Mouse (Mus musculus): ENCODE results near the gene Usp28. TPM values are rescaled to one million over a fixed set of nuclear protein-coding genes. Genes with fewer than 3 reads are reported as not detected.
A peak's percentile ranks its signal among the peaks of the same experiment; 100 is the strongest.

The Usp28 gene
- polyA plus RNA-seq (2015; fragmentation: Nextera tagmentation; extraction: Ambion mirVana) = 17.1 and 19.6 TPM in 2 replicates

GRCm38 (mm10) chr9:48984845-48985707 is at the start of gene Usp28:
Usp28 (plus strand) TSS chr9:48985375.
- no peaks in the 10 kb centered on the region for H3K27me3 ChIP-seq (replicated peaks; ENCODE audit: control insufficient read depth, insufficient read depth, low read length)

GRCm38 (mm10) chr9:48942349-48942748 is 42.8 kb upstream of the Usp28 start:
- H3K27ac ChIP-seq (ENCODE audit: low read length) = no peak overlapping the region
- H3K4me3 ChIP-seq (ENCODE audit: low read length) = no peak overlapping the region
- H3K9ac ChIP-seq (ENCODE audit: low read depth, low read length) = no peak overlapping the region
- no peak overlapping the region for H3K4me2 ChIP-seq (ENCODE audit: low read depth, low read length)
- H3K9me3 ChIP-seq (ENCODE audit: control insufficient read depth, low read length) = no peaks in the 10 kb centered on the region
- no peaks in the 10 kb centered on the region for H3K27me3 ChIP-seq (replicated peaks; ENCODE audit: control insufficient read depth, insufficient read depth, low read length)
- ATAC-seq = no peak
- 74% methylated on average over 1 of the region's 1 CpGs for WGBS
- H3K36me3 ChIP-seq (ENCODE audit: control insufficient read depth, insufficient read depth, low read length) = no peaks in the 10 kb centered on the region
- H3K4me1 ChIP-seq (ENCODE audit: control insufficient read depth, insufficient read depth, low read length) = no peaks in the 10 kb centered on the region

More at GRCm38 (mm10) chr9:48984845-48985707, at the start of gene Usp28:
- Histone ChIP-seq H3K9ac (ENCODE audit: low read depth, low read length) (peak within 1 kb of the TSS; percentile 87), H3K4me2 (ENCODE audit: low read depth, low read length) (peak within 1 kb of the TSS; percentile 83), H3K4me1 (ENCODE audit: control insufficient read depth, insufficient read depth, low read length) (peaks cover 13% of the 10 kb centered on the region), H3K9me3 (ENCODE audit: control insufficient read depth, low read length) (no peaks in the 10 kb centered on the region), H3K36me3 (ENCODE audit: control insufficient read depth, insufficient read depth, low read length) (no peaks in the 10 kb centered on the region), H3K4me3 (ENCODE audit: low read length) (peak within 1 kb of the TSS; percentile 79), H3K27ac (ENCODE audit: low read length) (peak within 1 kb of the TSS; percentile 86)
- WGBS = under 1% methylated on average over 92 of the region's 94 CpGs
- ATAC-seq = peak; percentile 90

GRCm38 (mm10) chr9:48947565-48947964 is 37.6 kb upstream of the Usp28 start:
- no peaks in the 10 kb centered on the region for H3K9me3 ChIP-seq (ENCODE audit: control insufficient read depth, low read length)
- ATAC-seq = no peak

GRCm38 (mm10) chr9:48961314-48961713 is 23.9 kb upstream of the Usp28 start:
- Histone ChIP-seq H3K27me3 (replicated peaks; ENCODE audit: control insufficient read depth, insufficient read depth, low read length) (no peaks in the 10 kb centered on the region), H3K9ac (ENCODE audit: low read depth, low read length) (no peak overlapping the region), H3K27ac (ENCODE audit: low read length) (no peak overlapping the region), H3K36me3 (ENCODE audit: control insufficient read depth, insufficient read depth, low read length) (no peaks in the 10 kb centered on the region), H3K4me3 (ENCODE audit: low read length) (no peak overlapping the region), H3K4me2 (ENCODE audit: low read depth, low read length) (no peak overlapping the region), H3K9me3 (ENCODE audit: control insufficient read depth, low read length) (no peaks in the 10 kb centered on the region), H3K4me1 (ENCODE audit: control insufficient read depth, insufficient read depth, low read length) (no peaks in the 10 kb centered on the region)
- ATAC-seq = no peak
- 45% methylated on average over 12 of the region's 12 CpGs for WGBS

More at GRCm38 (mm10) chr9:48947565-48947964, 37.6 kb upstream of the Usp28 start:
- Histone ChIP-seq H3K27ac (ENCODE audit: low read length) (no peak overlapping the region), H3K27me3 (replicated peaks; ENCODE audit: control insufficient read depth, insufficient read depth, low read length) (no peaks in the 10 kb centered on the region), H3K4me2 (ENCODE audit: low read depth, low read length) (no peak overlapping the region), H3K4me3 (ENCODE audit: low read length) (no peak overlapping the region), H3K36me3 (ENCODE audit: control insufficient read depth, insufficient read depth, low read length) (no peaks in the 10 kb centered on the region), H3K4me1 (ENCODE audit: control insufficient read depth, insufficient read depth, low read length) (no peaks in the 10 kb centered on the region), H3K9ac (ENCODE audit: low read depth, low read length) (no peak overlapping the region)
- WGBS = 87% methylated on average over 4 of the region's 4 CpGs

GRCm38 (mm10) chr9:48962131-48962530 is 23.0 kb upstream of the Usp28 start:
- 32% methylated on average over 7 of the region's 7 CpGs for WGBS
- no peak for ATAC-seq
- Histone ChIP-seq H3K4me1 (ENCODE audit: control insufficient read depth, insufficient read depth, low read length) (no peaks in the 10 kb centered on the region), H3K4me3 (ENCODE audit: low read length) (no peak overlapping the region), H3K27me3 (replicated peaks; ENCODE audit: control insufficient read depth, insufficient read depth, low read length) (no peaks in the 10 kb centered on the region), H3K9ac (ENCODE audit: low read depth, low read length) (no peak overlapping the region), H3K4me2 (ENCODE audit: low read depth, low read length) (no peak overlapping the region), H3K36me3 (ENCODE audit: control insufficient read depth, insufficient read depth, low read length) (no peaks in the 10 kb centered on the region), H3K9me3 (ENCODE audit: control insufficient read depth, low read length) (no peaks in the 10 kb centered on the region), H3K27ac (ENCODE audit: low read length) (no peak overlapping the region)

GRCm38 (mm10) chr9:48964587-48965040 is 20.6 kb upstream of the Usp28 start, which contains the start of gene Htr3b:
Htr3b (minus strand) TSS chr9:48964990.
- 61% methylated on average over 7 of the region's 7 CpGs for WGBS
- no peak for ATAC-seq

GRCm38 (mm10) chr9:48972494-48972893 is 12.7 kb upstream of the Usp28 start:
- Histone ChIP-seq H3K27me3 (replicated peaks; ENCODE audit: control insufficient read depth, insufficient read depth, low read length) (no peaks in the 10 kb centered on the region), H3K27ac (ENCODE audit: low read length) (no peak overlapping the region), H3K4me3 (ENCODE audit: low read length) (no peak overlapping the region), H3K9me3 (ENCODE audit: control insufficient read depth, low read length) (no peaks in the 10 kb centered on the region), H3K36me3 (ENCODE audit: control insufficient read depth, insufficient read depth, low read length) (no peaks in the 10 kb centered on the region), H3K4me1 (ENCODE audit: control insufficient read depth, insufficient read depth, low read length) (no peaks in the 10 kb centered on the region), H3K4me2 (ENCODE audit: low read depth, low read length) (no peak overlapping the region), H3K9ac (ENCODE audit: low read depth, low read length) (no peak overlapping the region)
- WGBS = 31% methylated on average over 3 of the region's 3 CpGs
- ATAC-seq = no peak

More at GRCm38 (mm10) chr9:48964587-48965040, 20.6 kb upstream of the Usp28 start, which contains the start of gene Htr3b:
- no peak within 1 kb of the TSS for H3K9ac ChIP-seq (ENCODE audit: low read depth, low read length)
- H3K4me3 ChIP-seq (ENCODE audit: low read length) = no peak within 1 kb of the TSS
- no peaks in the 10 kb centered on the region for H3K36me3 ChIP-seq (ENCODE audit: control insufficient read depth, insufficient read depth, low read length)
- no peaks in the 10 kb centered on the region for H3K4me1 ChIP-seq (ENCODE audit: control insufficient read depth, insufficient read depth, low read length)
- H3K4me2 ChIP-seq (ENCODE audit: low read depth, low read length) = no peak within 1 kb of the TSS
- H3K27me3 ChIP-seq (replicated peaks; ENCODE audit: control insufficient read depth, insufficient read depth, low read length) = no peaks in the 10 kb centered on the region
- no peak within 1 kb of the TSS for H3K27ac ChIP-seq (ENCODE audit: low read length)
- no peaks in the 10 kb centered on the region for H3K9me3 ChIP-seq (ENCODE audit: control insufficient read depth, low read length)

- ATAC-seq = no peak
- Histone ChIP-seq H3K9me3 (ENCODE audit: control insufficient read depth, low read length) (no peaks in the 10 kb centered on the region), H3K4me2 (ENCODE audit: low read depth, low read length) (no peak overlapping the region), H3K36me3 (ENCODE audit: control insufficient read depth, insufficient read depth, low read length) (no peaks in the 10 kb centered on the region), H3K27ac (ENCODE audit: low read length) (no peak overlapping the region), H3K27me3 (replicated peaks; ENCODE audit: control insufficient read depth, insufficient read depth, low read length) (no peaks in the 10 kb centered on the region), H3K9ac (ENCODE audit: low read depth, low read length) (no peak overlapping the region), H3K4me1 (ENCODE audit: control insufficient read depth, insufficient read depth, low read length) (peaks cover 3% of the 10 kb centered on the region; the same call in 1 of the 2 replicates), H3K4me3 (ENCODE audit: low read length) (no peak overlapping the region)
- WGBS = 78% methylated on average over 6 of the region's 6 CpGs
Observed at GRCm38 (mm10) chr9:48976661-48977355, 8.4 kb upstream of the Usp28 start.

- Histone ChIP-seq H3K27me3 (replicated peaks; ENCODE audit: control insufficient read depth, insufficient read depth, low read length) (no peaks in the 10 kb centered on the region), H3K36me3 (ENCODE audit: control insufficient read depth, insufficient read depth, low read length) (no peaks in the 10 kb centered on the region), H3K4me3 (ENCODE audit: low read length) (no peak overlapping the region), H3K4me2 (ENCODE audit: low read depth, low read length) (no peak overlapping the region), H3K4me1 (ENCODE audit: control insufficient read depth, insufficient read depth, low read length) (peaks cover 5% of the 10 kb centered on the region; the same call in 1 of the 2 replicates), H3K27ac (ENCODE audit: low read length) (no peak overlapping the region), H3K9me3 (ENCODE audit: control insufficient read depth, low read length) (no peaks in the 10 kb centered on the region), H3K9ac (ENCODE audit: low read depth, low read length) (no peak overlapping the region)
- WGBS = 59% methylated on average over 5 of the region's 5 CpGs
- ATAC-seq = no peak
Observed at GRCm38 (mm10) chr9:48980371-48980770, 4.8 kb upstream of the Usp28 start.
